Mouse (Mus musculus) CH12.LX (cell line): ENCODE measurements around the gene Arl2. TPM values are rescaled to one million over a fixed set of nuclear protein-coding genes. Genes with fewer than 3 reads are reported as not detected.

ENCODE experiments used
- DNase-seq: peaks from one replicate; pipeline ENCODE4 v3.0.0-alpha.2; 2013; ENCODE audit errors: extremely low read depth
- H3K27ac ChIP-seq: 2 replicates; pipeline ENCODE4 v1.5.1; 2012; ENCODE audit warnings: low read depth, mild to moderate bottlenecking, control low read depth, moderate library complexity; ENCODE audit not compliant: insufficient read depth
- H3K27me3 ChIP-seq: replicated peaks from 2 replicates; pipeline ENCODE3; 2012; ENCODE audit warnings: inconsistent platforms
- H3K36me3 ChIP-seq, 2 experiments: replicated peaks in 1 of 2; 2 replicates each; pipeline versions ENCODE3 to v1.6.1; 2012; ENCODE audit warnings: inconsistent platforms in 1 of 2, low read length in 1 of 2, mild to moderate bottlenecking in 1 of 2, mixed read lengths in 1 of 2, moderate library complexity in 1 of 2; ENCODE audit not compliant: control insufficient read depth in 1 of 2, insufficient read depth in 1 of 2
- H3K4me1 ChIP-seq, 2 experiments: 2 replicates each; pipeline ENCODE4 v1.6.1; 2012; ENCODE audit warnings: inconsistent platforms in 1 of 2, moderate library complexity in 1 of 2; ENCODE audit not compliant: insufficient read depth in 2 of 2, control insufficient read depth in 1 of 2
- H3K4me2 ChIP-seq: 2 replicates; pipeline ENCODE4 v1.6.1; 2012; ENCODE audit warnings: low read depth, mild to moderate bottlenecking, control low read depth; ENCODE audit not compliant: poor library complexity, insufficient read depth, severe bottlenecking
- H3K4me3 ChIP-seq, 3 experiments: fragments of 150-350 bp in 1 of 3; sonication (generic) in 1 of 3; replicated peaks in 1 of 3; 2 replicates each; pipeline versions ENCODE3 to v1.5.1; 2011 to 2012; ENCODE audit warnings: low read depth in 2 of 3, low read length in 2 of 3, mild to moderate bottlenecking in 2 of 3, moderate library complexity in 2 of 3, control low read depth in 1 of 3, improper control_type of control experiment in 1 of 3, inconsistent platforms in 1 of 3, mixed read lengths in 1 of 3; ENCODE audit not compliant: poor library complexity in 1 of 3
- H3K79me2 ChIP-seq: replicated peaks from 2 replicates; pipeline ENCODE4 v1.6.1; 2012; ENCODE audit warnings: mild to moderate bottlenecking, moderate library complexity; ENCODE audit not compliant: control insufficient read depth, poor library complexity, insufficient read depth, severe bottlenecking; ENCODE audit errors: extremely low read depth
- H3K9ac ChIP-seq: 2 replicates; pipeline ENCODE4 v1.6.1; 2012; ENCODE audit warnings: low read depth, mild to moderate bottlenecking, control low read depth, moderate library complexity; ENCODE audit not compliant: insufficient read depth
- H3K9me3 ChIP-seq: replicated peaks from 2 replicates; pipeline ENCODE3; 2012; ENCODE audit warnings: low read length, inconsistent platforms, mixed read lengths
- BHLHE40 ChIP-seq: IDR thresholded peaks from 2 replicates; pipeline ENCODE4 v1.6.1; 2011; ENCODE audit warnings: mild to moderate bottlenecking, low read depth, low read length, improper control_type of control experiment
- CHD1 ChIP-seq: IDR thresholded peaks from 2 replicates; pipeline ENCODE4 v1.6.1; 2012; ENCODE audit warnings: low read depth, low read length, improper control_type of control experiment, inconsistent platforms
- CTCF ChIP-seq, 2 experiments: IDR thresholded peaks in 1 of 2; conservative IDR thresholded peaks in 1 of 2; 2 replicates each; pipeline ENCODE4 v1.5.1; 2011 to 2012; ENCODE audit warnings: low read depth in 2 of 2, low read length in 2 of 2, improper control_type of control experiment in 1 of 2, inconsistent platforms in 1 of 2, mild to moderate bottlenecking in 1 of 2, moderate library complexity in 1 of 2
- HCFC1 ChIP-seq: IDR thresholded peaks from 2 replicates; pipeline ENCODE4 v1.6.1; 2012; ENCODE audit warnings: low read depth, mild to moderate bottlenecking, inconsistent platforms, low read length, improper control_type of control experiment
- JUND ChIP-seq: conservative IDR thresholded peaks from 2 replicates; pipeline ENCODE4 v1.6.1; 2011; ENCODE audit warnings: low read depth, low read length, improper control_type of control experiment
- KAT2A ChIP-seq: IDR thresholded peaks from 2 replicates; pipeline ENCODE4 v1.6.1; 2012; ENCODE audit warnings: low read length, improper control_type of control experiment, inconsistent platforms; ENCODE audit not compliant: insufficient replicate concordance
- MAX ChIP-seq: IDR thresholded peaks from 2 replicates; pipeline ENCODE4 v1.6.1; 2011; ENCODE audit warnings: low read length, improper control_type of control experiment
- MEF2A ChIP-seq: IDR thresholded peaks from 2 replicates; pipeline ENCODE4 v1.6.1; 2014; ENCODE audit warnings: low read depth, mild to moderate bottlenecking, inconsistent platforms, low read length, improper control_type of control experiment, borderline replicate concordance
- MXI1 ChIP-seq: IDR thresholded peaks from 2 replicates; pipeline ENCODE4 v1.6.1; 2011; ENCODE audit warnings: mild to moderate bottlenecking, low read depth, low read length, improper control_type of control experiment
- MYC ChIP-seq: IDR thresholded peaks from 2 replicates; pipeline ENCODE4 v1.6.1; 2011; ENCODE audit warnings: low read depth, mild to moderate bottlenecking, improper control_type of control experiment, low read length
- RCOR1 ChIP-seq: conservative IDR thresholded peaks from 2 replicates; pipeline ENCODE4 v1.6.1; 2012; ENCODE audit warnings: low read depth, mild to moderate bottlenecking, inconsistent platforms, low read length, improper control_type of control experiment
- TCF12 ChIP-seq: IDR thresholded peaks from 2 replicates; pipeline ENCODE4 v1.6.1; 2014; ENCODE audit warnings: low read depth, mild to moderate bottlenecking, inconsistent platforms, low read length, improper control_type of control experiment
- UBTF ChIP-seq: IDR thresholded peaks from 2 replicates; pipeline ENCODE4 v1.6.1; 2012; ENCODE audit warnings: low read depth, mild to moderate bottlenecking, inconsistent platforms, low read length, improper control_type of control experiment, moderate library complexity
- USF2 ChIP-seq: conservative IDR thresholded peaks from 2 replicates; pipeline ENCODE4 v1.6.1; 2011; ENCODE audit warnings: low read depth, low read length, improper control_type of control experiment
- ZC3H11A ChIP-seq: IDR thresholded peaks from 2 replicates; pipeline ENCODE4 v1.6.1; 2012; ENCODE audit warnings: low read depth, mild to moderate bottlenecking, inconsistent platforms, low read length, improper control_type of control experiment
- dilution Hi-C: fragments of 300-500 bp; cut with MboI; formaldehyde crosslinking; loops from 2 replicates; pipeline ENCODE4 v1.14.3; 2020; ENCODE audit warnings: low sequenced_read_pairs; ENCODE audit not compliant: extremely low pct_unique_long_range_greater_than_20kb, extremely low pct_ligation_motif_present
- in situ Hi-C: fragments of 300-500 bp; cut with MboI; formaldehyde crosslinking; loops from 3 replicates; pipeline ENCODE4 v1.14.3; 2019; ENCODE audit warnings: low sequenced_read_pairs, low pct_ligation_motif_present, low pct_unique_long_range_greater_than_20kb, mixed read lengths
- polyA plus RNA-seq: library from polyadenylated mRNA; unstranded; fragments of >175 nt; gene quantifications from 2 replicates; pipeline ENCODE4 v1.2.1, GENCODE M21; 2012; ENCODE audit warnings: low read depth; ENCODE audit not compliant: insufficient read length
- total RNA-seq, 2 experiments: library from RNA; depleted of rRNA; stranded (reverse); fragments of 300-350 nt in 1 of 2; fragments of >200 nt in 1 of 2; gene quantifications; 2 replicates each; pipeline ENCODE4 v1.2.3; 2012 to 2014

Gene Arl2
- total and polyA plus RNA-seq, 3 experiments: 27.9 to 48.4 (median 36.9) TPM

DNA sequence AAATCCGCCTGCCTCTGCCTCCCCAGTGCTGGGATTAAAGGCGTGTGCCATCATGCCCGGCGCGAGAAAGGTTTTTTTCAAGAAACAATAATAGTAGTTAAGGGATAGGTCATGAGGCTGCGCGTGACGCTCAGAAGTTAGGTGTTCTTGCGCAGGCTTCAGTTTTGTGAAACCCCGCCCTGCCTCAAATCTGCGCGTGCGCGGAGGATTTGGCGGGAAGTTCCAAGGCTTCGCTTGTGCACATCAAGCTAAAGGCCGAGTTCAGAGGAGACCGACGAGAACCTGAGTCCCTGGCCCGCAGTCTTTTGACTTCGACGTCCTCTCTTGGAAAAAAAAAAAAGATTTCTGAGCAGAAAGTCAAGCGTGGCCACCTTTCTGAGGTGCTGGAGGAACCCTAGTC is 42.8 kb upstream of the Arl2 start, which contains the start of gene Majin:
Gene Majin, plus strand, starts transcription at position 258 of the 400 bp plus-strand sequence.
- Histone ChIP-seq H3K36me3 (no peaks in the 10 kb centered on the region), H3K4me2 (no peak within 1 kb of the TSS), H3K4me3 (no peak within 1 kb of the TSS), H3K9me3 (no peaks in the 10 kb centered on the region), H3K79me2 (no peaks in the 10 kb centered on the region)
- in situ Hi-C loops: no loop called here
- TF ChIP-seq MYC: no peak
- no peak for TF ChIP-seq RCOR1
- no peak for TF ChIP-seq ZC3H11A
- TF ChIP-seq, all 38 proteins: peak for 0
- Histone ChIP-seq H3K4me1 (peaks cover 0 to 5% of the 10 kb centered on the region in 2 experiments; a peak in 2 of 4 replicates), H3K27me3 (peaks cover 21% of the 10 kb centered on the region), H3K27ac (no peak within 1 kb of the TSS), H3K9ac (no peak within 1 kb of the TSS)
- dilution Hi-C loops: no loop called here
- no peak for DNase-seq

DNA sequence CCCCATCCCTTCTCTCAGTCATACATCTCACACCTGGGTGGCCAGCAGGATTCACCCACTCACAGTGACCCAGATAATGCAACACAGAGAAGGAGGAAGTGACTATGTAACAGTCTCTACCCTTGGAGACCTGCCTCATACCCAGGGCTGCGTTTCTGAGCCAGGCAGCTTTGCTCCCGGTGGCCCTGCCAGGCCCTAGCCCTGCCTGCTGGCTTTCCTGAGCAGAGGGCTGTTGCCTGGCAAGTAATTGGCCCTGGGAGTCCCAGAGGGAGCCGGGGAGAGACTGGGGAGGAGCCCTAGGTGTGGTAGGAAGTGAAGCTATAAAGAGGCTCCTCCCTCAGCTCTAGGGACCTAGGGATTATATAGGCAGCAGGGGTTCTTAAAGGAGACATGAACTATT is 41.2 kb upstream of the Arl2 start:
- no peaks in the 10 kb centered on the region for H3K36me3 ChIP-seq
- peak; percentile 3 for DNase-seq
- peaks cover 18% of the 10 kb centered on the region for H3K27me3 ChIP-seq
- H3K9ac ChIP-seq: no peak overlapping the region
- peaks cover 0 to 5% of the 10 kb centered on the region in 2 experiments; a peak in 2 of 4 replicates for H3K4me1 ChIP-seq
- in situ Hi-C loops: no loop called here
- H3K79me2 ChIP-seq: no peaks in the 10 kb centered on the region
- TF ChIP-seq MXI1: no peak
- no peak for TF ChIP-seq JUND
- no peak for TF ChIP-seq MEF2A
- TF ChIP-seq CTCF (conservative IDR thresholded peaks at IDR 0.05 in 1 of 2, IDR thresholded peaks at IDR 0.05 in 1 of 2; ENCODE audit: low read depth in 2 of 2, low read length in 2 of 2): no peak
- TF ChIP-seq HCFC1: no peak
- no peak for TF ChIP-seq MAX
- TF ChIP-seq USF2: no peak
- no peak for TF ChIP-seq TCF12
- TF ChIP-seq UBTF: no peak
- no peak for TF ChIP-seq KAT2A
- TF ChIP-seq BHLHE40: no peak
- no peak for TF ChIP-seq CHD1
- H3K4me3 ChIP-seq: no peak overlapping the region
- H3K4me2 ChIP-seq: no peak overlapping the region
- H3K9me3 ChIP-seq: no peaks in the 10 kb centered on the region
- no peak overlapping the region for H3K27ac ChIP-seq
- dilution Hi-C loops: no loop called here

DNA sequence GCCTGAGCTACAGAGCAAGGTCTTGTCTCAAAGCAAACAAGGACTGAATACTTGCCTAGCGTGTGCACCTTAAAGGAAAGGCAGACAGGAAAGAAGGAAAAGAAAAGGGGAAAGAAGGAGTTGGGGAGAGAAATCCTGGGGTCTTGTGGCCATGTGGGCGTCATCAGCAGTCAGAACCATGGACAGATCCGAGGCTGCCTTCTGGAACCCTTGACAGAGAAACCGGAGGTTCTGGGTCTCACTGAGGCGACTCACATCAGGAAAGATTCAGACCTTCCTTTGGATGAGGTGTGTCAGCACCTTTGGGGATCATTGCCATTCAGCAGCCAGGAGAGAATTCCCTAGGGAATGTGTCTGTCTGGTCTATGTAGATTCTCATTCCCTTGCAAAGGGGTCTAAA is 40.3 kb upstream of the Arl2 start:
- H3K9me3 ChIP-seq: no peaks in the 10 kb centered on the region
- in situ Hi-C loops: no loop called here
- peaks cover 20% of the 10 kb centered on the region for H3K27me3 ChIP-seq
- H3K4me1 ChIP-seq: peaks cover 0 to 5% of the 10 kb centered on the region in 2 experiments; a peak in 2 of 4 replicates
- dilution Hi-C loops: no loop called here
- H3K36me3 ChIP-seq: no peaks in the 10 kb centered on the region
- no peak for DNase-seq
- H3K27ac ChIP-seq: no peak overlapping the region
- no peak overlapping the region for H3K4me3 ChIP-seq
- H3K9ac ChIP-seq: no peak overlapping the region
- H3K4me2 ChIP-seq: no peak overlapping the region
- TF ChIP-seq CTCF (conservative IDR thresholded peaks at IDR 0.05 in 1 of 2, IDR thresholded peaks at IDR 0.05 in 1 of 2; ENCODE audit: low read depth in 2 of 2, low read length in 2 of 2) (no peak), HCFC1 (no peak)
- TF ChIP-seq, all 38 proteins: peak for 0
- no peaks in the 10 kb centered on the region for H3K79me2 ChIP-seq
